Comparison of ENCODE assay signal across 8 mouse cellular contexts in genomic region chrX:142681056-142681615, GRCm38 (mm10). TPM values are rescaled to one million over a fixed set of nuclear protein-coding genes. Genes with fewer than 3 reads are reported as not detected.
A peak's percentile ranks its signal among the peaks of the same experiment; 100 is the strongest.
DNase-seq lines count a peak whose midpoint lies in the region; ATAC-seq lines count a peak whose summit lies in the region.

Gene Tmem164, plus strand, starts transcription at chrX:142681406.

- H3K4me1 ChIP-seq in intestine, embryonic 14.5 days (replicated peaks; ENCODE audit: control insufficient read depth, insufficient read depth, low read length), result peaks cover 10% of the 10 kb centered on the region; the same call in 1 of the 2 replicates

- peak within 1 kb of the TSS; percentile 67 for H3K4me2 ChIP-seq in intestine, embryonic 14.5 days (ENCODE audit: low read length)

- H3K36me3 ChIP-seq in intestine, embryonic 14.5 days (ENCODE audit: control insufficient read depth, insufficient read depth, low read length), result no peaks in the 10 kb centered on the region

- H3K27me3 ChIP-seq in intestine, embryonic 14.5 days (replicated peaks; ENCODE audit: control insufficient read depth, insufficient read depth, low read length), result no peaks in the 10 kb centered on the region

- intact Hi-C loops in left cerebral cortex, postnatal 25 days (cut with DNase I), result loop anchor here (2.0 to 5.0 kb wide), 4 partner anchors 46 to 289 kb away; partner anchors contain the start of gene Acsl4

- peak; percentile 88 for ATAC-seq in intestine, embryonic 14.5 days (replicated peaks; ENCODE audit: low FRiP score, low TSS enrichment, low read depth)

- 11% methylated on average over 22 of the region's 38 CpGs for WGBS in intestine, embryonic 14.5 days

- peak within 1 kb of the TSS; percentile 92 for H3K27ac ChIP-seq in intestine, embryonic 14.5 days (ENCODE audit: low read depth)

- DNase-seq in adrenal gland, adult (ENCODE audit: inconsistent age in 2 of 2, low spot score in 1 of 2), result peak; percentile 91 to 93
- DNase-seq in embryo, embryonic 11 days, result peak; percentile 82
- peak; percentile 84 for DNase-seq in gastrocnemius, postnatal 25 days
- peak; percentile 79 for DNase-seq in intestine, embryonic 14.5 days (ENCODE audit: low spot score)
- peak; percentile 45 to 49 for DNase-seq in left cerebral cortex, postnatal 25 days (ENCODE audit: low spot score in 2 of 2)
- peak; percentile 82 for DNase-seq in mesoderm, embryonic 11.5 days (ENCODE audit: low read depth, low spot score)
- peak; percentile 61 for DNase-seq in right cerebral cortex, postnatal 4 days
- peak; percentile 89 for DNase-seq in yolk sac, embryonic 10.5 days (ENCODE audit: low spot score)

- peak within 1 kb of the TSS; percentile 44 for H3K4me3 ChIP-seq in intestine, embryonic 14.5 days (ENCODE audit: low read depth, low read length)

- H3K9ac ChIP-seq in intestine, embryonic 14.5 days (ENCODE audit: low read length), result peak within 1 kb of the TSS; percentile 58

- H3K9me3 ChIP-seq in intestine, embryonic 14.5 days (ENCODE audit: control insufficient read depth, low read length), result no peaks in the 10 kb centered on the region

RNA-seq across cellular contexts. Expression of gene Tmem164, which starts in this region (rescaled TPM):
- total RNA-seq in gastrocnemius, postnatal 25 days (2021), result 1 to 10 TPM; 2.8 to 4.0 TPM
- 32.6 and 33.2 TPM in 2 replicates for polyA plus RNA-seq in intestine, embryonic 14.5 days (2014; fragmentation: Nextera tagmentation; extraction: Ambion mirVana)
- total RNA-seq in left cerebral cortex, postnatal 25 days (2021), result 10 to 100 TPM; 30.1 to 30.4 TPM

Comparison
In these comparisons a context has a peak if more than half of its experiments do, and no peak if none do; other contexts are left out.
1. Peak in every context shown above with its lines: DNase-seq, ATAC-seq, H3K4me3 ChIP-seq and H3K27ac ChIP-seq.
2. RNA of gene Tmem164 (total RNA-seq): 30.1 to 30.4 TPM in left cerebral cortex, postnatal 25 days; 2.8 to 4.0 TPM in gastrocnemius, postnatal 25 days; every median in the first group is over 4 times any median in the second.